Mouse (Mus musculus): ENCODE data around the gene Rab27a.
"Not testable (repeated sequence)": the region's sequence is repeated elsewhere in the genome, so short reads cannot be mapped to it uniquely, and the experiment has no call there.

The Rab27a gene

GRCm38 (mm10) chr9:73089222-73089920, 44.7 kb downstream of the Rab27a start:
- DNase-seq (ENCODE audit: extremely low spot score, low spot score), result no peak

GRCm38 (mm10) chr9:73090121-73090520, 45.5 kb downstream of the Rab27a start:
- DNase-seq (ENCODE audit: extremely low spot score, low spot score), result no peak

GRCm38 (mm10) chr9:73091747-73092146, 47.1 kb downstream of the Rab27a start:
- no peak for DNase-seq (ENCODE audit: extremely low spot score, low spot score)

- DNase-seq (ENCODE audit: extremely low spot score, low spot score), result no peak
Measured at GRCm38 (mm10) chr9:73094580-73094979, 49.9 kb downstream of the Rab27a start.

- DNase-seq (ENCODE audit: extremely low spot score, low spot score), result no peak
Measured at GRCm38 (mm10) chr9:73097898-73098297, 53.2 kb downstream of the Rab27a start.

- no peak for DNase-seq (ENCODE audit: extremely low spot score, low spot score)
Measured at GRCm38 (mm10) chr9:73101536-73101935, 56.9 kb downstream of the Rab27a start, which contains the start of gene Khdc3. TSS of gene Khdc3 (plus strand) at chr9:73101836.

- no peak for DNase-seq (ENCODE audit: extremely low spot score, low spot score)
Measured at GRCm38 (mm10) chr9:73102181-73102580, 57.5 kb downstream of the Rab27a start, which contains the start of gene Gm20509. TSS of gene Gm20509 (plus strand) at chr9:73102470.

GRCm38 (mm10) chr9:73103159-73103879, 58.7 kb downstream of the Rab27a start:
- peak; percentile 64 for DNase-seq (ENCODE audit: extremely low spot score, low spot score)

GRCm38 (mm10) chr9:73103880-73104198, 59.2 kb downstream of the Rab27a start:
- no peak for DNase-seq (ENCODE audit: extremely low spot score, low spot score)

GRCm38 (mm10) chr9:73105141-73105540, 60.5 kb downstream of the Rab27a start:
- DNase-seq (ENCODE audit: extremely low spot score, low spot score), result no peak

- DNase-seq (ENCODE audit: extremely low spot score, low spot score), result no peak
Measured at GRCm38 (mm10) chr9:73105771-73106170, 61.1 kb downstream of the Rab27a start.

GRCm38 (mm10) chr9:73112919-73113906, 68.6 kb downstream of the Rab27a start, which contains the start of gene Rsl24d1:
TSS of gene Rsl24d1 (plus strand) at chr9:73113426.
- peak; percentile 86 for DNase-seq (ENCODE audit: extremely low spot score, low spot score)

GRCm38 (mm10) chr9:73116704-73117103, 72.0 kb downstream of the Rab27a start:
- DNase-seq (ENCODE audit: extremely low spot score, low spot score), result not testable (repeated sequence)

- DNase-seq (ENCODE audit: extremely low spot score, low spot score), result no peak
Measured at GRCm38 (mm10) chr9:73118012-73118411, 73.4 kb downstream of the Rab27a start.

GRCm38 (mm10) chr9:73121735-73122134, 77.1 kb downstream of the Rab27a start:
- DNase-seq (ENCODE audit: extremely low spot score, low spot score), result no peak

- no peak for DNase-seq (ENCODE audit: extremely low spot score, low spot score)
Measured at GRCm38 (mm10) chr9:73125043-73125570, 80.5 kb downstream of the Rab27a start.

GRCm38 (mm10) chr9:73127457-73127856, 82.8 kb downstream of the Rab27a start:
- DNase-seq (ENCODE audit: extremely low spot score, low spot score), result no peak

GRCm38 (mm10) chr9:73129875-73130274, 85.2 kb downstream of the Rab27a start:
- no peak for DNase-seq (ENCODE audit: extremely low spot score, low spot score)

- no peak for DNase-seq (ENCODE audit: extremely low spot score, low spot score)
Measured at GRCm38 (mm10) chr9:73130529-73130928, 85.9 kb downstream of the Rab27a start.

GRCm38 (mm10) chr9:73137341-73137886, 92.8 kb downstream of the Rab27a start:
- no peak for DNase-seq (ENCODE audit: extremely low spot score, low spot score)

Data from neural tube, embryonic 10.5 days (tissue).